Mouse (Mus musculus): ENCODE results near the gene Ccno.

The Ccno gene

DNA sequence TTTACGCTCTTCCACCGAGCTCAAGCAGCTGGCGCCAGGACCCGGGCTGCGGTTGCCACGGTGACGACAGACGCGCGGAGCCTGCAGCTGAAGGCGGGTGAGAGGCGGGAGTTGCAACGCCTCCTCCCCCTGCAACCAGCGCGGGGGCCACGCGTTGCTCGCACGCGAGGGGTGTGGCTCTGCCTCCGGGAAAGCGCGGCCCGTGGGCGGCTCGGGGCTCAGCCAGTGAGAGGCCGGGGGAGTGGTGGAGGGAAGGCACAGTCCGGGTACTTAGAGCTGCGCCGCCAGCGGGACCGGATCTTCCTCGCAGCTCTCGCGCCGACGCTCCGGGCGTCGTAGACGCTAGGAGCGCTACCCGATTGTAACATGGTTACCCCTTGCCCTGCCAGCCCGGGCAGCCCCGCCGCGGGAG lies at the start of gene Ccno:
TSS of gene Ccno (plus strand) at position 271 of the 412 bp plus-strand sequence.
- in situ Hi-C loops (cut with MboI, MseI) = loop anchor here in 1 of 2 experiments (10.0 kb wide), 1 partner anchor 47 kb away; the partner anchor contains the start of gene Cdc20b

DNA sequence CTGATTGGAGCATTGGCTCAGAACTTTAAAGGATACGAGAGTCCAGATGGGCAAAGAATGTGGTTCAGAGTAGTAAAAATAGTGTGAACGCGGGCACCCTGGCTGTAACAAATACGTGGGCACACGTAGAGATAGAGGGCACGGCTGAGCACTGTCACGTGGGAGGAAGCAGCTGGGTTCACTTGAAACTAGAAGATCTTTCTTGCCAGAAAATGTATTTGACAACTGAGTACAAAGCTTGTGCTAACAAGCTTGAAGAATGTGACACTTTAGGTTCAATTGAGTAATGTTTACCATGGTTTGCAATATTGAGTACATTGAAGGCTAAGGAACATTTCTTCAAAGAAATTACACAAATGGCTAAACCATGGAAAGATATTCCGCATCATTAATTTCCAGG lies 49.5 kb upstream of the Ccno start:
- in situ Hi-C loops (cut with MboI, MseI) = no loop called here

DNA sequence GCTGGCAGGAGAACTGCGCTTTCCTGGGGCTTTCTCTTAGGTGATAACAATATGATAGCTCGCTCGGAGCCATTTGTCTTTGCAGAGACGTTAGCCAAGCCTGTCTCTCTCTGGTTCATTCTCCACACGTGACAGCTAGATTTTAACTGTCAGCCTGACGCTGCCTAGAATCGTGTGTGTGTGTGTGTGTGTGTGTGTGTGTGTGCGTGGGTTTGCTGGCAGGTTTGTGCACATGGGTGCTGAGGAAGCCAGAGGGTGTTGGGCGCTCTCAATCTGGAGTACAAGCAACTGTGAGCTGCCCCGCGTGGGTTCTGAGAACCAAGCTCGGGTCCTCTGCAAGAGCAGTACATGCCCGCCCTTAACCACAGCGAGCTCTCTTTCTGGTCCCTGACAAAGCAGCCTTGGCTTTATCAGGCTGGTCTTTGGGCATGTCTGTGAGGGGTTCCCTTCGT lies 45.7 kb upstream of the Ccno start:
- in situ Hi-C loops (cut with MboI, MseI) = no loop called here

DNA sequence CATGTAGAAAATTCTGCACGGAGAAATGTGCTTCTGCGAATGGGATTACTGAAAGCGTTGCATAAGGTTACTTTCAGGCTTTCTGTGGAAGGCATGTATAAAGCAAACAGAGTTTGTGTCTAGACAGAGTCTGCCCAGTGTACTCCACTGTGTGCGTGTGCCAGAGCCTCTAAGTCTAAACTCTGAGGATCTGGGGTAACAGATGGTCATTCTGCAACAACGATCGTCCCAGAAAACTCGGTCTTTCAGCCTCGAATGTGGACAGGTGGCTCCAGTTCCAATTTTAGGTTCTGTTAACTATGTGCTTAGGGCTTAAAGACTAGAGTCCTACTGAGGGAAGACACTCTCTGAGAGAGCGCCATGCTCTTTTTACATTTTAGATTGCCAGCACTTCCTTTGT lies 42.3 kb upstream of the Ccno start:
- in situ Hi-C loops (cut with MboI, MseI) = no loop called here

GRCm38 (mm10) chr13:112945900-112946299 lies 41.7 kb upstream of the Ccno start:
- in situ Hi-C loops (cut with MboI, MseI) = no loop called here

GRCm38 (mm10) chr13:112954067-112954466 lies 33.5 kb upstream of the Ccno start:
- in situ Hi-C loops (cut with MboI, MseI) = no loop called here

- in situ Hi-C loops (cut with MboI, MseI) = no loop called here
Measured at GRCm38 (mm10) chr13:112963081-112963480, 24.5 kb upstream of the Ccno start.

GRCm38 (mm10) chr13:112964421-112964820 lies 23.2 kb upstream of the Ccno start:
- in situ Hi-C loops (cut with MboI, MseI) = no loop called here

DNA sequence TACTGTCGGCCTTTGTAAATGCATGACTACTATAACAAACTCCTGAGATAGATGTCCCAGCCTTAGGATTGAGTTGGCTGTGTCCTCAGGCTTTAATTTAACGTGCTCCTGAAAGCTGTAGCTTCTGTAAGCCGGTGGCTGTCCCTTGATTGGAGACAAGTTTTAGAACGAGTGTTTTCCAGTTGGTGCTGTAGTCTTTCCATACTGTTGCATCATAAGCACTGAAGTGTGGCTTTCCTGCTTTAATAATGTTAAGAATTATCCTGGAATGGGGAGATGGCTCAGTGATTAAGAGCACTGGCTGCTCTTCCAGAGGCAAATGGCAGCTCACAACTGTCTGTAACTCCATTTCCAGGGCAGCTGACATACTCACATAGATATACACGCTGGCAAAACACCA lies 20.3 kb upstream of the Ccno start:
- in situ Hi-C loops (cut with MboI, MseI) = no loop called here

DNA sequence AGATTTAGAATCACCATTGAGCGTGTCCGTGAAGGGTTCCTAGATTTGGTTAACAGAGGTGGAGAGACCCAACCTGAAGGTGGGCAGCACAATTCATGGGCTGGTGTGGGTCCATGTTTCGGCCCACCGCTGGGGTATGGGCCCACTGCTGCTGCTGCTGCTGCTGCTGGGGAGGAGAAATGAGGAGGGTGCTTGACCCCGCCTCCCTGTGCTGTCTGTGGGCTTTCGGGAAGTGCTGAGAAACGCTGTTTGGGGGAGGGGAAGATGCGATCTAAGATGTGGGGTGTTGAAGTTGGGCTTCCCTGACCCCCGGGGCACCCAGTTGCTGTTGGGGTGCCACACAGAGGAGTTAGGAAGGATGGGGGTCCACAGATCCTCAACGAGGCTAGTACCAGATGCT lies 10.9 kb upstream of the Ccno start:
- in situ Hi-C loops (cut with MboI, MseI) = no loop called here

- in situ Hi-C loops (cut with MboI, MseI) = loop anchor here in 1 of 2 experiments (10.0 kb wide), 1 partner anchor 49 kb away; the partner anchor contains the start of gene Cdc20b
Measured at GRCm38 (mm10) chr13:112985605-112986450, 1.8 kb upstream of the Ccno start.

GRCm38 (mm10) chr13:112986451-112986950 lies 1.1 kb upstream of the Ccno start:
- in situ Hi-C loops (cut with MboI, MseI) = loop anchor here in 1 of 2 experiments (10.0 kb wide), 1 partner anchor 48 kb away; the partner anchor contains the start of gene Cdc20b

GRCm38 (mm10) chr13:112987991-112988390 lies 389 bp downstream of the Ccno start:
- in situ Hi-C loops (cut with MboI, MseI) = loop anchor here in 1 of 2 experiments (10.0 kb wide), 1 partner anchor 47 kb away; the partner anchor contains the start of gene Cdc20b

DNA sequence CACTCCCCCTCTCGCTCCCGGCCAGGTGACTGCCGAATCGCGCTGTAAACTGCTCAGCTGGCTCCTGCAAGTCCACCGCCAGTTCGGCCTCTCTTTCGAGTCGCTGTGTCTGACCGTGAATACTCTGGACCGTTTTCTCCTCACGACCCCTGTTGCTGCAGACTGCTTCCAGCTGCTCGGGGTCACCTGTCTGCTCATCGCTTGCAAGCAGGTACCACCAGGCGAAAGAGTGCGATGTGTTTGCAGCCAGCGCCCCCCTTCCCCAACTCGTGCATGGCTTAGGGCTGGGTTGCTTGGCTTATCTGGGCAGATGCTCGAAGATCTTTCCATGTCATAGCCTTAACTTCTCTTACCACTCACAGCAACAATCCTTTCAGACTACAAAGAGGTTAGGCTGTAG lies 1.3 kb downstream of the Ccno start:
- in situ Hi-C loops (cut with MboI, MseI) = loop anchor here in 1 of 2 experiments (10.0 kb wide), 1 partner anchor 46 kb away; the partner anchor contains the start of gene Cdc20b

- in situ Hi-C loops (cut with MboI, MseI) = loop anchor here in 1 of 2 experiments (10.0 kb wide), 1 partner anchor 45 kb away; the partner anchor contains the start of gene Cdc20b
Measured at GRCm38 (mm10) chr13:112989541-112989940, 1.9 kb downstream of the Ccno start.

GRCm38 (mm10) chr13:112990346-112990745 lies 2.7 kb downstream of the Ccno start:
- in situ Hi-C loops (cut with MboI, MseI) = no loop called here

DNA sequence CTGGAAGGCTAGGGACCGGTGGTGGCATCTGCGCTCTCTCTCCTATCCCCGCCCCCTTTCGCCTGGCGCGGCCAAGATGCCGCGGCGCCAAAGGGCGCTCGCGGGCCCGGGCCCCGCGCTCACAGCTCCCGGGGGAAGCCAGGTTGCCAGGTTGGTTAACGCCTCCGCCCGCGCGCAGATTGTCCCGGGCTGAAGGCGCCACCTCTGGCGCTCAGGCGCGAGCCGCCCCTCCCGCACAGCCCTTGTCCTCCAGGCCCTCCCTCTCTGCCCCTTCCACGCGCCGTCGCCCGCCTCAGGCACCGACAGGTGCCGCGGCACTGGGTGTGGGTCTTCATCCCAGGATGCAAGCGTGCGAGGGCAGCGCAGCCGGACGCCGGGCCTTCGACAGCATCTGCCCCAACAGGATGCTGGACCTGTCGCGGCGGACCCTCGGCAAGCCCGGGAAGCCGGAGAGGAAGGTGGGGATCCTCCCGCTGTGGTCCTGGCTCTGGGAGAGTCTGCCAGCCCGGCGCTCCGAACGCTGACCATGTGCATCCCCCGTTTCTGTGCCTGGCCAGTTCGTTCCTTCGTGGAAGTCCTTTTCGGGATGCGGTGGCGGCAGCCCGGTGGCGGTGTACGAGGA lies 6.0 kb downstream of the Ccno start, which contains the start of gene Mcidas:
TSS of gene Mcidas (plus strand) at position 315 of the 622 bp plus-strand sequence.
- in situ Hi-C loops (cut with MboI, MseI) = no loop called here

- in situ Hi-C loops (cut with MboI, MseI) = no loop called here
Measured at GRCm38 (mm10) chr13:112994191-112994590, 6.6 kb downstream of the Ccno start.

DNA sequence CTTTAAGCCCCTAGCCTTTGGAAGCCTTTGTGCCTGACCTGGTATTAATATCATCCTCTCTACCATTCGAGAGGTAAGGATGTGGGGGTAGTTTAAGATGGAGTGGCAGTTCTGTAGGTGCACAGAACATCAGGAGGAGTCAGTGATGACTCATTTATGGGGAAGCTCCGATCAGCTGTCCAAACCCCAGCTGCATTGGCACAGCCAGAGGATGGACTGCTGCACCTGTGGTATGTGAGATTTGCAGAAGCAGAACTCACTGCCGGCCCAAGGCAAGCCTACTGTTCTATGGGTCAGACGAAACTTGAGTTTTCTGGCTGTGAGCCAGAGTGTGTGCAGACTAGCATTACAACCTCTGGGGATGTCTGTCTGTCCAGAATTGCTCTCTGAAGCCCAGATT lies 8.8 kb downstream of the Ccno start:
- in situ Hi-C loops (cut with MboI, MseI) = loop anchor here in 1 of 2 experiments (5.0 kb wide), 1 partner anchor 36 kb away; no protein-coding TSS in a partner anchor

DNA sequence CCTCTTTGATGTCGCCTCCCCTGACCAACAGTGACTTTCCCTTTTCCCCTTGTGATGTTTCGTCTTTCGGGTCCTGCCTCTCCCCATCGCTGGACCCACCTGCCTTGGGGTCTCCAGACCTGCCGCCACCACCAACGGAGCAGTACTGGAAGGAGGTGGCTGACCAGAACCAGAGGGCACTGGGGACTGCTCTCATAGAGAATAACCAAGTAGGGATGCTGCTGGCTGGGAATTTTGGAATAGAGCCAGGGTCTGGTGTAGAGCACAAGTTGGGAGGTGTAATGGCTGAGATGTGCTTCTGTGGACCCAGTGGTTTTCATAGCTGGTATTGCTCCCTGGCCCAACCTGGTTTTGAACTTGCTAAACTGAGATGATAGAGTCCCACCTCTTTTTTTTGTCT lies 9.8 kb downstream of the Ccno start:
- in situ Hi-C loops (cut with MboI, MseI) = loop anchor here in 1 of 2 experiments (5.0 kb wide), 1 partner anchor 35 kb away; no protein-coding TSS in a partner anchor

DNA sequence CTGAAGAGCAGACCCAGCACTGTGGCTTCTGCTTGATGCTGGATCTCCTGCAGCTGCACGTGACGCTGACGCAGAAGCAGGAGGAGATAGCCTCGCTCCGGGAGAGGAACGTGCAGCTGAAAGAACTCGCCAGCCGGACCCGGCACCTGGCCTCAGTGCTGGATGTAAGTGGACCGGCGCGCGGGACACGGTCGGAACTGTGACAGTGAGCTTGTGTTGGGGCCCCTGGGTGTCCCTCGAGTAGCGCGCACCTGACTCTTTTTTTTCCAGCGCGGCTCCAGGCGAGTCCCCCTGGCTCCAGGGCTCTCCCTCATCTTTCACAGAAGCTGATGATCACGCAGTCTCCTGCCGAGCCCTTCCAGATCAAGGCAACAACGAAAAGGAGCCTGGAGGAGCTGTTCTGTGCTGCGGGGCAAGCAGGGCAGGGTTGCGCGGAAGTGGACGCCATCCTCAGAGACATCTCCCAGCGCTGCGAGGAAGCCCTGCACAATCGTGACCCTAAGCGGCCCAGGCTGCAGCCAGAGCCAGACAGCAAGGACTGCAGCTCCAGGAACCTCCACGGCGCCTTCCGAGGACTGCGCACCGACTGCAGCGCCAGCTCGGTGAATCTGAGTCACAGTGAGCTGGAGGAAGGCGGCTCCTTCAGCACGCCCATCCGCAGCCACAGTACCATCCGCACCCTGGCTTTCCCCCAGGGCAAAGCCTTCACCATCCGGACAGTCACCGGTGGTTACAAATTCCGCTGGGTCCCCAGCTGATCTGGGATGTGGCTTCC lies 11.0 kb downstream of the Ccno start:
- in situ Hi-C loops (cut with MboI, MseI) = loop anchor here in 1 of 2 experiments (5.0 kb wide), 1 partner anchor 34 kb away; no protein-coding TSS in a partner anchor

All from T-helper 17 cell (primary cell).